In the genomic region with DNA sequence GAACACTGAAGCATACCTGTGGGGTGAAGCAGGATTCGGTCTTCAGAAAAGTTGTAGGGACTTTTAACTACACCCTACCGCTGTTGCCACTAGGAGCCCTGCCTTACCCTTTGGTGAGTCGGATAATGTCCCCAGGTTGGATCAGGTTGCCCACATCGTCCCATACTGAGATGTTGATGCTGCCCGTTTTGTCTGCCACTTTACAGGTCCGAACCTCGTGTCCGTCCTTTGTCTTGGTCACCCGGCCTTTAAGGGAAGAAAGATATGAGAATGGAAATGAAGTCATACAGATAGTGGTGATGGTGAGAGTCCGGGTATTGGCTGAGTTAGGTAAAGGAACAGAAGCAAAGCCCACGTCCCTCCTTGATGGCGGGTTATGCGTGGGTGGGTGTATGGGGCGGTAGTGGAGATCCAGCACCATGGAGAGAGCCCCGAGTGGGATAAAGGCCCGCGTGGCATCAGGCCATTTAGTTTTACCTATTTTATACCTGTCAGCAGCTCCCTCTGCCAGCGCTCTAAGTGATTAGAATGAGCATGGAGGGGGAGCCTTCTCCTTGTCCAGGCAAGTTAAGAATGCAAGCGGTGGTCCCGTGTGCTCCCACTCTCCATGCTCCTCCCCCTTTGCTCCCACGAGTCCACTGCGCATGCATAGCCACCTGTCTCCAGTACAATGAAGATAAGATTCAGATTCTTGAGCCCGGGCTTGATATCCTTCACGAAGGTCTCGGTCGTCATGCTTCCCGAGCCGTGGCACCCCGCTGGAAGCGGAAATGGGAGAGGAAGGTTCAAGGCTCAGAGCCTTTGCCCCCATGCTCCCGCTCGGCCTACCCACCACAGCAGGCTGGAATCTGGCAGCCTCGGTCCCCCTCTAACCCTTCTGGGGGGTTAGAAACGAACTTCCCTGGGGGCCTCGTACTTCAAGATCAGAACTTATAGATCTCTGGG, we compare ENCODE assay signal across 8 mouse cellular contexts. TPM values are rescaled to one million over a fixed set of nuclear protein-coding genes. Genes with fewer than 3 reads are reported as not detected.
A peak's percentile ranks its signal among the peaks of the same experiment; 100 is the strongest.
DNase-seq lines count a peak whose midpoint lies in the region; TF ChIP-seq lines count a peak whose summit lies in the region.
"Had no signal": no experiment of that assay in that cellular context is flagged by ENCODE, and none has a peak within 500 bp of the region (broad histone marks: within the 10 kb centered on the region; RNA-seq: fewer than 3 reads in every experiment).

No protein-coding gene starts in this region.

- peaks cover 1% of the 10 kb centered on the region for H3K36me3 ChIP-seq in spleen, adult 2 months (ENCODE audit: control insufficient read depth, insufficient read depth, low read length)
- H3K36me3 ChIP-seq in hindbrain, embryonic 10.5 days, result peaks cover 44% of the 10 kb centered on the region
- peaks cover 48% of the 10 kb centered on the region for H3K36me3 ChIP-seq in midbrain, embryonic 10.5 days
- no peaks in the 10 kb centered on the region for H3K36me3 ChIP-seq in testis, adult 2 months (ENCODE audit: control insufficient read depth, insufficient read depth, low read length)

- no peak for TF ChIP-seq POLR2A in spleen, adult 2 months (IDR thresholded peaks at IDR 0.05; ENCODE audit: low read depth, low read length)
- TF ChIP-seq POLR2A in testis, adult 2 months (IDR thresholded peaks at IDR 0.05; ENCODE audit: control insufficient read depth, low read depth, low read length), result no peak

- DNase-seq in spleen, adult 2 months (ENCODE audit: low read depth in 1 of 2, low spot score in 2 of 2), result peak in 1 of 2 experiments; percentile 17
- no peak for DNase-seq in spleen, adult 12 weeks (ENCODE audit: low spot score)
- peak; percentile 73 to 74 for DNase-seq in cerebellum, postnatal 10 days
- peak; percentile 53 for DNase-seq in hindbrain, embryonic 10.5 days (ENCODE audit: low spot score)
- DNase-seq in left cerebral cortex, postnatal 14 days (ENCODE audit: low spot score in 2 of 2), result peak; percentile 54 to 62
- DNase-seq in midbrain, embryonic 10.5 days (ENCODE audit: low spot score), result peak; percentile 56

- intact Hi-C loops in left cerebral cortex, postnatal 14 days (cut with DNase I), result no loop called here

- 21% methylated on average over 35 of the region's 35 CpGs for WGBS in spleen, adult 2 months
- WGBS in hindbrain, embryonic 10.5 days, result 19% methylated on average over 35 of the region's 35 CpGs
- WGBS in midbrain, embryonic 10.5 days, result 23% methylated on average over 35 of the region's 35 CpGs

- TF ChIP-seq CTCF in spleen, adult 2 months (IDR thresholded peaks at IDR 0.05; ENCODE audit: extremely low read depth, insufficient read depth, insufficient read length, insufficient replicate concordance), result no peak
- TF ChIP-seq CTCF in testis, adult 2 months (IDR thresholded peaks at IDR 0.05; ENCODE audit: control insufficient read depth, insufficient read depth, insufficient replicate concordance, low read depth, low read length), result no peak

- no peaks in the 10 kb centered on the region for H3K9me3 ChIP-seq in hindbrain, embryonic 10.5 days
- no peaks in the 10 kb centered on the region for H3K9me3 ChIP-seq in midbrain, embryonic 10.5 days (replicated peaks)

- H3K27me3 ChIP-seq in spleen, adult 2 months (ENCODE audit: control insufficient read depth, insufficient read depth, low read length), result no peaks in the 10 kb centered on the region
- H3K27me3 ChIP-seq in hindbrain, embryonic 10.5 days (ENCODE audit: insufficient read depth, poor library complexity, severe bottlenecking), result no peaks in the 10 kb centered on the region
- H3K27me3 ChIP-seq in midbrain, embryonic 10.5 days (ENCODE audit: low read depth, poor library complexity, severe bottlenecking), result no peaks in the 10 kb centered on the region
- no peaks in the 10 kb centered on the region for H3K27me3 ChIP-seq in testis, adult 2 months (ENCODE audit: control insufficient read depth, insufficient read depth, low read length)

- H3K4me1 ChIP-seq in spleen, adult 2 months (ENCODE audit: control insufficient read depth, insufficient read depth, insufficient read length), result peaks cover 15% of the 10 kb centered on the region
- peaks cover 56% of the 10 kb centered on the region for H3K4me1 ChIP-seq in hindbrain, embryonic 10.5 days (replicated peaks)
- peaks cover 49% of the 10 kb centered on the region for H3K4me1 ChIP-seq in midbrain, embryonic 10.5 days
- peaks cover 17% of the 10 kb centered on the region for H3K4me1 ChIP-seq in testis, adult 2 months (ENCODE audit: control insufficient read depth, insufficient read depth, low read length)

- H3K27ac ChIP-seq in spleen, adult 2 months (ENCODE audit: insufficient read depth, low read length), result 0 out of 2 replicates have a peak overlapping the region, but pooled peaks have one; percentile 44
- H3K27ac ChIP-seq in hindbrain, embryonic 10.5 days, result peak overlapping the region; percentile 96
- H3K27ac ChIP-seq in midbrain, embryonic 10.5 days (replicated peaks), result peak overlapping the region; percentile 96
- H3K27ac ChIP-seq in testis, adult 2 months (ENCODE audit: control insufficient read depth, insufficient read depth, low read depth, low read length), result 0 out of 2 replicates have a peak overlapping the region, but pooled peaks have one; percentile 7

- peak overlapping the region; percentile 75 for H3K4me3 ChIP-seq in spleen, adult 2 months (ENCODE audit: extremely low read depth, insufficient read depth, insufficient read length)
- H3K4me3 ChIP-seq in hindbrain, embryonic 10.5 days, result peak overlapping the region; percentile 87
- H3K4me3 ChIP-seq in midbrain, embryonic 10.5 days, result peak overlapping the region; percentile 93
- peak overlapping the region; percentile 79 for H3K4me3 ChIP-seq in testis, adult 2 months (ENCODE audit: control insufficient read depth, low read depth, low read length)

RNA-seq across cellular contexts. Expression of gene Nabp2, which starts 2.4 kb away (rescaled TPM):
- polyA plus RNA-seq in spleen, adult 2 months (2012; rRNA removed), result 19.8 and 21.2 TPM in 2 replicates
- 144 and 147 TPM in 2 replicates for polyA plus RNA-seq in hindbrain, embryonic 10.5 days (2016; fragmentation: Nextera tagmentation; extraction: Ambion mirVana)
- 10 to 100 TPM; 88.3 to 92.5 TPM for total RNA-seq in left cerebral cortex, postnatal 14 days (2021)
- 149 and 151 TPM in 2 replicates for polyA plus RNA-seq in midbrain, embryonic 10.5 days (2016; fragmentation: Nextera tagmentation; extraction: Ambion mirVana)
- 22.5 and 27.7 TPM in 2 replicates for polyA plus RNA-seq in testis, adult 2 months (2012; rRNA removed)

RNA-seq across cellular contexts. Expression of gene Rnf41, which starts 2.6 kb away (rescaled TPM):
- polyA plus RNA-seq in spleen, adult 2 months (2012; rRNA removed), result 24.1 and 29.4 TPM in 2 replicates
- polyA plus RNA-seq in hindbrain, embryonic 10.5 days (2016; fragmentation: Nextera tagmentation; extraction: Ambion mirVana), result 46.7 and 48.0 TPM in 2 replicates
- total RNA-seq in left cerebral cortex, postnatal 14 days (2021), result 10 to 100 TPM; 75.0 to 77.2 TPM
- 42.0 and 49.2 TPM in 2 replicates for polyA plus RNA-seq in midbrain, embryonic 10.5 days (2016; fragmentation: Nextera tagmentation; extraction: Ambion mirVana)
- polyA plus RNA-seq in testis, adult 2 months (2012; rRNA removed), result 82.6 and 84.1 TPM in 2 replicates

RNA-seq across cellular contexts. Expression of gene Slc39a5, which starts 7.8 kb away (rescaled TPM):
- 15.2 and 17.1 TPM in 2 replicates for polyA plus RNA-seq in spleen, adult 2 months (2012; rRNA removed)
- 0.55 TPM in 1 of 2 replicates, not detected in the other for polyA plus RNA-seq in hindbrain, embryonic 10.5 days (2016; fragmentation: Nextera tagmentation; extraction: Ambion mirVana)
- 1 to 10 TPM in 1 of 2 experiments, not detected in 1; 1.0 TPM for total RNA-seq in left cerebral cortex, postnatal 14 days (2021)
- polyA plus RNA-seq in midbrain, embryonic 10.5 days (2016; fragmentation: Nextera tagmentation; extraction: Ambion mirVana), result 0.06 and 0.19 TPM in 2 replicates
- 0.14 and 0.18 TPM in 2 replicates for polyA plus RNA-seq in testis, adult 2 months (2012; rRNA removed)
- total RNA-seq: layer of hippocampus, postnatal 25 days had no signal

RNA-seq across cellular contexts. Expression of gene Ankrd52, which starts 31.9 kb away (rescaled TPM):
- polyA plus RNA-seq in spleen, adult 2 months (2012; rRNA removed), result 31.1 and 36.9 TPM in 2 replicates
- 9.6 and 10.3 TPM in 2 replicates for polyA plus RNA-seq in hindbrain, embryonic 10.5 days (2016; fragmentation: Nextera tagmentation; extraction: Ambion mirVana)
- total RNA-seq in left cerebral cortex, postnatal 14 days (2021), result 10 to 100 TPM; 80.3 to 84.3 TPM
- polyA plus RNA-seq in midbrain, embryonic 10.5 days (2016; fragmentation: Nextera tagmentation; extraction: Ambion mirVana), result 9.0 and 9.2 TPM in 2 replicates
- 6.8 and 7.0 TPM in 2 replicates for polyA plus RNA-seq in testis, adult 2 months (2012; rRNA removed)

RNA-seq across cellular contexts. Expression of gene Coq10a, which starts 40.1 kb away (rescaled TPM):
- 32.1 and 63.8 TPM in 2 replicates for polyA plus RNA-seq in spleen, adult 2 months (2012; rRNA removed)
- 14.5 and 21.6 TPM in 2 replicates for polyA plus RNA-seq in hindbrain, embryonic 10.5 days (2016; fragmentation: Nextera tagmentation; extraction: Ambion mirVana)
- total RNA-seq in left cerebral cortex, postnatal 14 days (2021), result 10 to 100 TPM; 72.0 to 74.4 TPM
- polyA plus RNA-seq in midbrain, embryonic 10.5 days (2016; fragmentation: Nextera tagmentation; extraction: Ambion mirVana), result 13.2 and 18.8 TPM in 2 replicates
- 21.2 TPM in 2 replicates for polyA plus RNA-seq in testis, adult 2 months (2012; rRNA removed)

Comparison
In these comparisons a context has a peak if more than half of its experiments do, and no peak if none do; other contexts are left out.
1. H3K27ac ChIP-seq: peak in every context shown above with its lines; median percentile 96 in hindbrain, embryonic 10.5 days; 96 in midbrain, embryonic 10.5 days; 44 in spleen, adult 2 months; 7 in testis, adult 2 months.
2. RNA of gene Slc39a5, which starts 7.8 kb away (polyA plus RNA-seq): 15.2 to 17.1 TPM in spleen, adult 2 months; 0.14 to 0.18 TPM in testis, adult 2 months, 0.06 to 0.19 TPM in midbrain, embryonic 10.5 days and 0.55 TPM in hindbrain, embryonic 10.5 days; every median in the first group is over 10 times any median in the second.
3. Peak in every context shown above with its lines, with median percentiles within 50 percentile points of each other: H3K4me3 ChIP-seq.